Mouse (Mus musculus) forebrain, postnatal 0 days (tissue): ENCODE data around the gene Arid1b. TPM values are rescaled to one million over a fixed set of nuclear protein-coding genes. Genes with fewer than 3 reads are reported as not detected.

Experiments used
- ATAC-seq: fragments of 200-750 bp; cut with Nextera tagmentation; 2 replicates; pipeline ENCODE4 v1.8.0; 2017; ENCODE audit warnings: mild to moderate bottlenecking, moderate library complexity
- DNase-seq: peaks from one replicate; pipeline ENCODE4 v3.0.0-alpha.2; 2015
- H3K27ac ChIP-seq: fragments of 300-500 bp; sonication (generic); 2 replicates; pipeline ENCODE4 v1.5.1; 2014; ENCODE audit warnings: low read depth, mild to moderate bottlenecking, antibody characterized with exemption, low read length, moderate library complexity, mixed read lengths
- H3K27me3 ChIP-seq: fragments of 300-500 bp; sonication (generic); 2 replicates; pipeline ENCODE4 v1.6.1; 2014; ENCODE audit warnings: mild to moderate bottlenecking, low read length, mixed read lengths; ENCODE audit not compliant: insufficient read depth
- H3K36me3 ChIP-seq: fragments of 300-500 bp; sonication (generic); 2 replicates; pipeline ENCODE4 v1.6.1; 2014; ENCODE audit warnings: mild to moderate bottlenecking, moderate library complexity; ENCODE audit not compliant: insufficient read depth
- H3K4me1 ChIP-seq: fragments of 300-500 bp; sonication (generic); 2 replicates; pipeline ENCODE4 v1.6.1; 2014; ENCODE audit warnings: antibody characterized with exemption; ENCODE audit not compliant: insufficient read depth
- H3K4me2 ChIP-seq: fragments of 300-500 bp; sonication (generic); 2 replicates; pipeline ENCODE4 v1.6.1; 2014; ENCODE audit warnings: low read depth, mild to moderate bottlenecking, moderate library complexity
- H3K4me3 ChIP-seq: fragments of 300-500 bp; sonication (generic); 2 replicates; pipeline ENCODE4 v1.5.1; 2014; ENCODE audit warnings: low read depth, low read length, mixed read lengths
- H3K9ac ChIP-seq: fragments of 300-500 bp; sonication (generic); 2 replicates; pipeline ENCODE4 v1.6.1; 2014; ENCODE audit warnings: mild to moderate bottlenecking
- H3K9me3 ChIP-seq: fragments of 300-500 bp; sonication (generic); 2 replicates; pipeline ENCODE4 v1.6.1; 2016; ENCODE audit warnings: low read length
- CTCF ChIP-seq: sonication (generic); IDR thresholded peaks from 2 replicates; pipeline ENCODE4 v1.5.1; 2016; ENCODE audit warnings: antibody characterized with exemption, control low read depth, low read depth
- WGBS: fragments of 180-500 bp; shearing (Covaris S2); extraction: QIAGEN DNeasy Blood & Tissue Kit; methylation state at CpG from one replicate; pipeline ENCODE4 v1.1.7; 2014; 5-methylcytosine and 5-hydroxymethylcytosine counted together
- polyA plus RNA-seq: library from polyadenylated mRNA; unstranded; fragments of >200 nt; fragmentation: Nextera tagmentation; extraction: Ambion mirVana; gene quantifications from 2 replicates; pipeline ENCODE4 v1.2.1, GENCODE M21; 2015
- total RNA-seq: library from RNA; depleted of rRNA; stranded (reverse); fragments of >200 nt; gene quantifications from 2 replicates; pipeline ENCODE4 v1.2.3, GENCODE M21; 2014

Arid1b gene
- total and polyA plus RNA-seq, 2 experiments from 2014 or later, result 10.5 to 51.6 TPM

GRCm38 (mm10) chr17:5295086-5295947 is 301.2 kb downstream of the Arid1b start:
- Histone ChIP-seq H3K9ac (no peak overlapping the region), H3K4me2 (no peak overlapping the region), H3K36me3 (peaks cover 12% of the 10 kb centered on the region), H3K4me1 (peaks cover 10% of the 10 kb centered on the region), H3K9me3 (no peaks in the 10 kb centered on the region), H3K4me3 (no peak overlapping the region), H3K27me3 (no peaks in the 10 kb centered on the region), H3K27ac (peak overlapping the region; percentile 58)
- ATAC-seq (peak; percentile 76), DNase-seq (peak; percentile 70)
- no peak for TF ChIP-seq CTCF
- WGBS, result 39% methylated on average over 19 of the region's 19 CpGs

- Histone ChIP-seq H3K9me3 (no peaks in the 10 kb centered on the region), H3K4me2 (no peak overlapping the region), H3K4me1 (peaks cover 10% of the 10 kb centered on the region), H3K9ac (no peak overlapping the region), H3K27ac (peak overlapping the region; percentile 58), H3K36me3 (peaks cover 11% of the 10 kb centered on the region), H3K4me3 (no peak overlapping the region), H3K27me3 (no peaks in the 10 kb centered on the region)
- ATAC-seq (peak; percentile 61), DNase-seq (no peak)
- TF ChIP-seq CTCF, result no peak
- WGBS, result 50% methylated on average over 7 of the region's 7 CpGs
Measured at GRCm38 (mm10) chr17:5295948-5296262, 301.8 kb downstream of the Arid1b start.

- peaks cover 10% of the 10 kb centered on the region for H3K4me1 ChIP-seq
- H3K9ac ChIP-seq, result no peak overlapping the region
- no peak overlapping the region for H3K4me3 ChIP-seq
- no peak overlapping the region for H3K4me2 ChIP-seq
- 72% methylated on average over 4 of the region's 4 CpGs for WGBS
- ATAC-seq (no peak), DNase-seq (no peak)
- no peak overlapping the region for H3K27ac ChIP-seq
- H3K9me3 ChIP-seq, result no peaks in the 10 kb centered on the region
- 0 out of 2 replicates have a peak, but pooled peaks cover 4% of the 10 kb centered on the region for H3K36me3 ChIP-seq
- H3K27me3 ChIP-seq, result no peaks in the 10 kb centered on the region
- TF ChIP-seq CTCF, result no peak
Measured at GRCm38 (mm10) chr17:5297491-5297890, 303.4 kb downstream of the Arid1b start.

GRCm38 (mm10) chr17:5297984-5298383 is 303.9 kb downstream of the Arid1b start:
- 82% methylated on average over 10 of the region's 10 CpGs for WGBS
- Histone ChIP-seq H3K9me3 (no peaks in the 10 kb centered on the region), H3K36me3 (0 out of 2 replicates have a peak, but pooled peaks cover 4% of the 10 kb centered on the region), H3K9ac (no peak overlapping the region), H3K4me1 (peaks cover 10% of the 10 kb centered on the region), H3K27ac (no peak overlapping the region), H3K4me3 (no peak overlapping the region), H3K27me3 (no peaks in the 10 kb centered on the region), H3K4me2 (no peak overlapping the region)
- no peak for TF ChIP-seq CTCF
- DNase-seq, result no peak
- ATAC-seq, result no peak

GRCm38 (mm10) chr17:5298891-5299559 is 304.9 kb downstream of the Arid1b start:
- H3K36me3 ChIP-seq, result peaks cover 6% of the 10 kb centered on the region; the same call in 1 of the 2 replicates
- H3K9ac ChIP-seq, result no peak overlapping the region
- TF ChIP-seq CTCF, result no peak
- no peak; the same call in 1 of the 2 replicates for ATAC-seq
- no peak overlapping the region for H3K4me3 ChIP-seq
- no peak for DNase-seq
- 60% methylated on average over 5 of the region's 5 CpGs for WGBS
- no peak overlapping the region for H3K4me2 ChIP-seq
- H3K27me3 ChIP-seq, result no peaks in the 10 kb centered on the region
- H3K4me1 ChIP-seq, result peaks cover 10% of the 10 kb centered on the region
- no peak overlapping the region; the same call in 1 of the 2 replicates for H3K27ac ChIP-seq
- H3K9me3 ChIP-seq, result no peaks in the 10 kb centered on the region

GRCm38 (mm10) chr17:5302971-5303746 is 309.0 kb downstream of the Arid1b start:
- DNase-seq (no peak), ATAC-seq (no peak)
- no peak overlapping the region for H3K4me3 ChIP-seq
- no peak overlapping the region for H3K9ac ChIP-seq
- H3K4me1 ChIP-seq, result no peaks in the 10 kb centered on the region
- 0 out of 2 replicates have a peak, but pooled peaks have one; percentile 20 for TF ChIP-seq CTCF
- no peak overlapping the region for H3K4me2 ChIP-seq
- 65% methylated on average over 11 of the region's 11 CpGs for WGBS
- no peaks in the 10 kb centered on the region for H3K9me3 ChIP-seq
- H3K36me3 ChIP-seq, result peaks cover 17% of the 10 kb centered on the region
- H3K27ac ChIP-seq, result no peak overlapping the region
- no peaks in the 10 kb centered on the region for H3K27me3 ChIP-seq
